Mouse (Mus musculus) erythroblast, adult 5-6 weeks (primary cell): ENCODE measurements around the gene B230118H07Rik. TPM values are rescaled to one million over a fixed set of nuclear protein-coding genes. Genes with fewer than 3 reads are reported as not detected.

Experiments
- ATAC-seq: replicated peaks from 2 replicates; pipeline ENCODE4 v1.8.0; 2016; ENCODE audit warnings: moderate number of reproducible peaks, mild to moderate bottlenecking, moderate TSS enrichment, inconsistent platforms; ENCODE audit not compliant: poor library complexity, low FRiP score, severe bottlenecking
- total RNA-seq, 2 experiments: library from RNA; stranded (forward) in 1 of 2; stranded (reverse) in 1 of 2; fragments of 150-400 nt in 1 of 2; fragments of 200-764, 138-1000 nt in 1 of 2; gene quantifications; 2 replicates each; pipeline versions ENCODE4 v1.2.3 to v1.2.4; 2015 to 2017; ENCODE audit warnings: low replicate concordance in 2 of 2

Gene B230118H07Rik
- total RNA-seq, 2 experiments from 2014 or later = 16.9 to 19.0 TPM

DNA sequence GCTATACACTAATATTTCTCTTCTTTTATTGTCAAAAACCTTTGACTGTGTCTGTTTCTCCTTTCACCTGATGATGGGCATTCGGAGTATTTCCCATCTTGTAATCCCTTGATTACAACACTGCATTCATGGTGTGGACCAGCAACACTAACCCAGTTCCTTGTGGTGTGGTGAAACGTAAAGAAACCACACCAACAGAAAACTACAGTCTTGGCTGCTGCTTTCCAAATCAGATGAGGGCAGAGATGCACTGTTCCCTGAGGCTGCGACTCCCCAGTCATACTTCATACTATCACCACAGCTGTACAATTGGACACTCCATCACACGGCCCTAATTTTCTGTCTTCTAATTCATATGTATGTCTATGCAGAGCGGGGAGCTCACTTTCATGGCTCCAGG, 54.7 kb downstream of the B230118H07Rik start:
- ATAC-seq = no peak

DNA sequence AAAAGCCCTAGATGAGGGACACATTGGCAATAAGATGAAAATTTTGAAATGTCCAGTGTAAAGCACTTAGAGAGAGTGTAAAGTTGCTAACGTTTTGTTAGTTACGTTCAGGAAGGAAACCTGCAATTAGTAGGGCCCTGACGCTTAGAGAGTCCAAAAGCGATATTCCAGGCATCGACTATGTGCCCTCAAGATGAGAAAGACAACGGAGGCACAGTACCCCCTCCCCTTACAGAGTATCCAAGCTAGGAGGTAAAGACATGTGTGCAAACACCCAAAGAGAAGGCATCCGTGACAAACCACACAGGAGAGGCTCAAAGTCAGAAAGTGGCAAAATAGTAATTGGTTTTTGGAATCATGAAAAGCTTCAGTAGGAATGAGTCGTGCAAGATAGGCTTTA, 56.4 kb downstream of the B230118H07Rik start:
- ATAC-seq = no peak

DNA sequence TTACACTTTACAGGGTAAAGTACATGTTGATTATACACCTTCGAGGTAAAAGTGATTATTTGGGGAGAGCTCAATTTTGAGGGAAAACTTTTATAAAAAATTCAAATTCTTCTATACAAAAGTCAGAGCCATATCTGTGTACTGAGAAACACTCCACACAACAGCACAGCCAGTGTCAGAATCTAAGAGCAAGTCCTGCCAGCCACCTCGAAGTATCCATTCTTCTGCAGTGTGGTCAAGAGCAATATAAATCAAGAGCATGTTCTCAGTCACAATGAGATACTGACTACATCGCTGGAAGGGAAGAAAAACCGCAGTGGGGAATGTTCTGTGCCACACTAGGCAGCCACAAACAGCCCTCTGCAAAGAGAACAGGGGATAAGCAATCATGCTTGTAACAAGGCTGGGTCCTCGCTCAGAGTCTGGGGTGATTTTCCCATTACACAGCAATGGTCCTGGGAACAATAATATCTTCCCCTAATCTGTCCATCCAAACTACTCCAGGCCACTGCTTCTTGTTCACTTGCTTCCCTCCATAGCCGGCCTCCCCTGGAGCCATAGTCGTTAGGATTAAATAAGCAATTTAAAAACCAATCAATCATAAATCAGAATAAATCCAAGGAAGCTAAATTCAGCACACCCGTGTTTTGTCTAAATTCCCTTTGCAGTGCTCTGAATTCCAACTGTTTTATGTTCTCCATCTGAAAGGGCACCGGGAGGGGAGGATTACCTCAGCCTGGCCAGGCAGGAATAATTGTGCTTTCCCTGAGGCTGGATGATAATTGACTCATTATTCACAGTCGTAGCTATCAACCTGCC, 57.1 kb downstream of the B230118H07Rik start:
- no peak for ATAC-seq

DNA sequence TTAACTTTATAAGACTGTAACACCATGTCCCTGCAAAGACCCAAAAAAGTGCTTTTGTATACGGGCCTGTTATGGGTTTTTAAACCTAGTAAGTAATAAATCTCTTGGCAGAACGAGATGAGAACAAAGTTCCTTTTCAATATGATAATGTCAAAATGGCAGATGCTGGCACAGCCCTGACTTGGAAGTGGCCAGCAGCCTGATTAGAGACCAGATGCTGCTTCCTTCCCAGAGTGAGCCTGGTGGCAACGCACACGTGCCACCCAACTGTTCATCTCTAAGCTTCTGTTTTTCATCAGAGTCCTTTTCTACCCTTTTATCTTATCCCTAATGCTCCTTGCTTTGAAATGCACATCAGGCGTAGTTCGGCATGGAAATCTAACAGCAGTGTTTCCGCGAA, 58.0 kb downstream of the B230118H07Rik start:
- no peak for ATAC-seq

DNA sequence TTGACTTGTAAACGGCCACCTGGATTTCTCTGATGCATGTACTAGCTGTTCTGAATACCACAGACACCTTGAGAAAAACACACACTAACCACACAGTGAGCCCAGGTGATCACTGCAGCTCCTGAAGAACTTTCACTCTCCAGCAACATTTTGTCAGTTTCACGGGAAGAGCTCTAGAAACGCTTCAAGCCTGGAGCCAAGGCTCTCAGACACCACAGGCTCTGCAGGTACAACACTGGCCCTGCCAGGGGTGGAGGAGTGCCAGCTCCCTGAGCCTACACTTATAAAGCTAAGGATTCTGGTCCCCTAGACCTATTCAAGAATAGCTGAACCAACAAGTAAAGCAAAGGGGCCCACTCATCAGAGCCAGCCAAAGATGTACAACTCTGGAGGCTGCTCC, 67.9 kb downstream of the B230118H07Rik start:
- ATAC-seq = no peak

DNA sequence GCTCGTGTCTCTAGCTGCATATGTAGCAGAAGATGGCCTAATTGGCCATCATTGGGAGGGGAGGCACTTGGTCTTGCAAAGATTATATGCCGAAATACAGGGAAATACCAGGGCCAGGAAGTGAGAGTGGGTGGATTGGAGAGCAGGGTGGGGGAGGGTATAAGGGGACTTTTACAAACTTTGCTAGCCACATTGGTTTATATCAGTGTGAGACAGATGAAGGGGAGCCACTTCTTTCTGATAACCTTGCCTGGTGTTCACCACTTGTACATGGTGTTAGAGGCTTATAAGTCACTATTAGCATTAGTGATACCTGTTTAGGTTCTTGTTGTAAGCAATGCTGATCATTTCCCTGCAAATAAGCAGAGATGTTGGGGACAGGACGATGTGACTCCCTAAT, 68.4 kb downstream of the B230118H07Rik start:
- ATAC-seq = no peak

DNA sequence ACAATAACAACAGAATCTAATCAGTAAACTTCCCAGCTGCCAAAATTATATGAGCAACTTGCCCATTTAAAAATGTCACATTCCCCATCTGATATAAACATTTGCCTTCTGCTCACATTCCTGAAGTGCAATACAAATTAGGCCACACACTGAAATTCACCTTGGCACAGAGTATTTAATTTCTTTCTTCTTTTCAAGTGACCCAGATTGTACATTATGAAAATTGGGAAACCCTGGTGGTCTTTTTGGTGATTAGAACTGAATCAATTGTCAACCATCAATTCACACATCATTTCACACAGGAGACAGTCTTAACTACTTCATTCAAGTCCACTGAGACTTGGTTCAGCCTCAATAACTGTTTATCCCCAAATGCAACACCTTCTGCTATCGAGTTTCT, 68.9 kb downstream of the B230118H07Rik start:
- no peak for ATAC-seq

DNA sequence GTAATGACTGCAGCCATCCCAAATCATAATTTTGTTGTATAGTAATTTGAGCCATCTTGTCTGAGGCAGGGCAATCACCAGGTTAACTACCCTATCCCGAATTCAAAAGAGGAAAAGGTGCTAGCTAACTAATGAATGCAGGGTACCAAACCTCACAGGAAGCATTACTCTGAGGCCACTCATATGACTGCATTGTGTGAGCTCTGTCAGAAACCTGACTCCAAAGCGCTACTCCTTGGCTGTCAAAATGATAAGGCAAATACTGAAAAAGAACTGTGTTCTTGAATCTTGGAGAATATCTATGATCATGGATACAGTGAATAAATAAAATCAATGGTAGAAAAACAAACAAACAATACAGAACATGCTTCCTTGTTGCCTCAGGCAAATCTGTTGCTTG, 69.3 kb downstream of the B230118H07Rik start:
- no peak for ATAC-seq

DNA sequence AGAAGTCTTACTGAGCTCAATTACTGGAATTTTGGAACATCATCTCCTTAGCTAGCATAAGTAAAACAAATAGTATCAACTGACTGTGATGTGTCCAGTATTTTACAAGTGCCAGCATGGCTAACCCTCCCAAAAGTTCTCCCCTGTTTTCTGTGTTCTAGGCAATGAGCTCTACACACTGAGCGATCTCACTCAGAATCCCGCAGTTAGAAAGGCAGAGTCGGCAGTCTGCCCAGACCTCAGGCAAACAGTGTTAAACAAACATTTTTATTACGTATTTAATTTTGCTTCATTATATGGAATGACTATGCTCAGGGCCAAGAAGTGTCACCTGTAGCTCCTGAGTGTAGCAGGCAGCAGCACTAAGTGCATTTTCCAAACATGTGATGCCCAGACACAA, 72.1 kb downstream of the B230118H07Rik start:
- no peak for ATAC-seq

DNA sequence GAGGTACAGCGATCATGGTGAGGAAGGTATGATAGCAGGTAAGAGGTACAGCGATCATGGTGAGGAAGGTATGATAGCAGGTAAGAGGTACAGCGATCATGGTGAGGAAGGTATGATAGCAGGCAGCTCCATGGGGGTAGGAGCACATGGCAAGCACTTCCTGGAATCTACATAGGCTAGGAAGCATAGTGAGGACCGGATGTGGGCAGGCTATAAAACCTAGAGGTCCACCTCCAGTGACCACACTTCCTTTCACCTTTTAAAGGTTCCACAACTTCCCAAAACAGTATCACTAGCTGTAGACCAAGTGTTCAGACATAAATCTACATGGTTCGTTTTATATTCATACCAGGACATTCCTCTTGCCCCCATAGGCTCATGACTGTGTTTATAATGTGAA, 80.1 kb downstream of the B230118H07Rik start:
- ATAC-seq = no peak

DNA sequence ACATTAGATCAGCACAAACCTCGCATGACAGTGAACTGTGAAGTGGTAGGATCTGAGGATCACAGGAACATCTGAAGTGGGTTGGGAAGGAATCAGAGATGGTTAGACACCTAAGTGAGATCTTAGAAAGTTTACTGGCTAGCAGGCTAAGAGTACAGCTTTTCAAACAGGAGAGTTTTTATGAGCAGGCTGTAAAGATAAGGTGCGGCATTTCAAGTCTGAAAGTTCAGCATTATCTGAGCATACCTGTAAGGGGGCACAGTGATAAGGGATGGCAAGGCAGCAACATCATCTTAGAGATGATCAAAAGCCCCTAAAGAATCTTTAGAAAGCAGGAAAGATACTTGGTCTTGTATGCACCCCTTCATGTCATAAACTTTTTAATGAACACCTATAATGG, 81.8 kb downstream of the B230118H07Rik start:
- no peak for ATAC-seq

DNA sequence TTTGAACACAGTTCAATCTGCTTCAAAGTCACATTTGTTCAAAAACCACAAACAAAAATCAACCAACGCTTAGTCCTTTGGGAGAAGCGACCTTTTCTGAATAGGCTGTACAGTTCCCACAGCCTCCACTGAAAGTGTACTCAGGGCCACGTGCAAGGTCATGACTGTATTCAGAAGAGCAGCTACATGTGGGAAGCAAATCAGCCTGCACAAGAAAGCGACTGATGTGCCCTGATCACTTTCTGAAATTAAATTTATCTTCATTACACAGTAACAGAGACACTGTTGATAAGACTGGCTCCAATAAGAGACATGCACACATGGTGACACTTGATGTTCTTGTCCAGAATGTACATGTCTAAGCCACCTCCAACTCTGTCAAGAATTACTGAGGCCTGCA, 85.6 kb downstream of the B230118H07Rik start:
- ATAC-seq = no peak

DNA sequence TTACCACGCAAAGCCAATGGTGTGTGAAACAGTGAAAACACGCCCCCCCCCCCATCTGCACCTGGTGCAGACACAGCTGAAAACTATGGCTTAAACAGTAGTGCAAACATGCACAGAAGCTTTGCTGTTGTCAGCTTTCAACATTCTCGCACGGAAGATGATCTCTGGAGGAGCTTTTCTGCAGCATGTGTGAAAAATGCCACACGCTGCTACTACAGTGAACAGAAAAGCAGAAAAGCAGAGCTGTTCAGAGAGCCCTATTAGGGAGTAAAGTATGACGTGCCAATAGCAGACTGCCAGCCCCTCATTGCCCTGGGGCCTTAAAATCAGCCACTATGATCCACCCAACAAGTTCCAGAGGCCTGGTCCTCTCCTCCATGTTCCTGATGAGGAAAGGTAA, 86.1 kb downstream of the B230118H07Rik start:
- ATAC-seq = no peak

DNA sequence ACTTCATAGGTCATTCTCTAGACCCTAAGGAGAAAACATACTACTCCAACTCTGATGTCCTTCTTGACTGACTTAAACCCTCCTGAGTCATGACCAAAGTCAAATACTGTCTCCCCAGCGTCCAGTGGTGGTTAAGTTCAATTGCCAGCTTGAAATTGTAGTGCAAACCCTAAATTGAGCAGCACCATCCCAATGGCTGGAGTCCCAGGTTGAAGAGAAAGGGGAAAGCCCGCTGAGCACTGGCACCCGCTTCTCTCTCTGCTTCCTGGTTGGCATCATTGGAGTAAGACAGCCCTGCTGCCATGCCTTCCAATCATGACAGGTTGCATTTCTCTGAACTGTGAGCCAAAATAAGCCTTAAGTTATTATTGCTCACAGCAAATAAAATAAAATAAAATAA, 89.9 kb downstream of the B230118H07Rik start:
- no peak for ATAC-seq

DNA sequence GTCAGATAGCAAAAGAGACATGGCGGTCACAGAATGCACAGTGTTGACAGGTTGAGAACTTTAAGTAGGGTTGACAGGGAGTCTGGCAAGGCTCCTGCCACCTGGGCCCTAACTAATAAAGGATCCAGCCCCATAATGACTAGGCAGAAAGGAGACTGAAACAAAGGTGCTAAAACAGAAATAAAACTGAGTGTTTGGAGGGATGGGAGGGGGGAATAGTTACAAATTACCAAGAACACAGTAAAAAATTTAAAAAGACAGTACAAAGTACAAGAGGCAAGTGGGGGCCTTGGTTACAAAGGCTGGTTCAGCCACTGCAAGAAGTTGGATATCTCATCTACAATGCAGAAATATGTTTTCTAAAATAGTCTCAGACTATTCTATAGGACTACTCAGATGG, 93.4 kb downstream of the B230118H07Rik start:
- no peak for ATAC-seq

DNA sequence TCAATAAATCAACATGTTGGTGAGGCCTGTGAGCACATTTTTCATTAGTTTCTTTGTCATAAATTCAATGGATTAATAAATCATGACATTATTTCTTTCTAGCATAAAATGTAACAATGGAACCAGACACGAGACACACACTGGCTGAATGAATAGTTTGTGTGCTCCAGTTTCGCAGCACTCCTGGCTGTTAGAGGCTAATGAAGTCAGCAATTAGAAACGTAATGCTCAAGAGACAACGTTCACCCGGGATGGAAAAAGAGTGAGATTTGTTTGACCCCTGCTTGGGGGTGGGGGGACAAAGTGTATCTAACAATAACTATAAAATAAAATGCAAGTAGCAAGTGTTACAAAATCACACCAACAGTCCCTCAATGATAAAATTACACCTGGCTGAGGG, 95.5 kb downstream of the B230118H07Rik start:
- ATAC-seq = no peak

DNA sequence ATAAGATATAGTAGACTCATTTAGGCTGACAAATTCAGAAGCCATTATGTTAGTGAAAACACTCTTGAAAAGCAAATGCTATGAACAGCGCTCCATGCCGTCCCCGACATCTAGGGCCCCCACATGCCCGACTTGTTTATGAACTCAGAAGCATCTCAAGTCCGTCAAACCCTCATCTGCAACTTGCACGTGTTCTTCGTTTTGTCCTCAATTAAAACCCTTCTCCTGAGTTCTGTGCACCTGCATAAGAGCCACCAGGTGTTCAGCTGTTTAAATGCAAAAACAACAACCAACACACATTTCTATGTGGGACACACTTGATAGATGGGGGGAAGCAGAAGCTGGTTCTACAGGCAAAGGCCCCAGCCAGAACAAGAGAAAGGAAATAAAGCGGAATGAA, 97.0 kb downstream of the B230118H07Rik start:
- no peak for ATAC-seq

DNA sequence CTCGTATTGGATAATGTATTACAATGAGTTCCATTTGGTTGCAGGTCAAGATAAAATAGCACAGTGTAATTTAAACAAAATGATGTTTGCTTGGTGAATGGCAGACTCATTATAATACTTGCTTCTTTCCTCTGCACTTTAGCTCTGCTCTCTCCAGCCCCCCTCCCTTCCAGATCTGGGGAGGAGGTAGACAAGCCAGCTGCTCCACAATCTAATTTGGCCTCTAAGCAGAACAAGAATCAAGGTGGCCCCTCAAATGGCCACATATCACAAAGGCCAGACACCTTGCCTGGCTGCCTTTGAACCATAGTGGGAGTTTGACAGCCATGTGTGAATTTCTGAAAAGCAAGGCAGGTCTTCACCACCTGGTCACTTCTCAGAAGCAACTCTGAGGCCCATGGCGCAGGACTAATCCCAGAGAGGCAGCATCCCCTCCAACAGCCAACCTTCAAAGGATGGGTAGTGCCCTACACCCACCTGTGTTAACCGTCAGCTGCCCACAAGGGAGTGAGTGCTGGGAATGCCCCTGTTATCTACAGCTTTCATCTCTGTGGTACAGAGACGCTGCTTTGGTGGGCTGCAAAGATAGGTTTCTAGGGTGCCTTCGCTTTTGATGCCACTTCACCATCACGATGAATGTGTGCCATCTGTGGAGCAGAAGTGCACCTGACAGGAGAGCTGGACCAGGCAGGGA, 98.2 kb downstream of the B230118H07Rik start:
- no peak for ATAC-seq

DNA sequence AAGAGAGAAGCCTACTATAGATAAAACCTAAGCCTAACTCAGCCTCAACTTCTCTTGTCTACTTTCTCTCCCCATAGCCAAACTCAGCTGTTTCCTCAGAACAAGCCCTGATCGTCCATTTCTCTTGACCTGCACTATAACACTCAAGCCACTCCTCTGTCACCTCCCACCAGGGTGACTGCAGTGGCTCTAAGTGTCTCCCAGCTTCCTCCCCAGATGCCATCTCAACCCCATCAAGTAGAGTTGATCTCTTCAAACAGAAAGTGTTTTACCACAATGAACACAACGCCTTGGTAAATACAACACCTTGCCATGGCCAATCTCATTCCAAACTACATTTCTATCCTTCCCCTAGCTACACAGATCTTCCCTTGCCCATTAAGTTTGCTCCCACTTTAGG, 99.2 kb downstream of the B230118H07Rik start:
- no peak for ATAC-seq

DNA sequence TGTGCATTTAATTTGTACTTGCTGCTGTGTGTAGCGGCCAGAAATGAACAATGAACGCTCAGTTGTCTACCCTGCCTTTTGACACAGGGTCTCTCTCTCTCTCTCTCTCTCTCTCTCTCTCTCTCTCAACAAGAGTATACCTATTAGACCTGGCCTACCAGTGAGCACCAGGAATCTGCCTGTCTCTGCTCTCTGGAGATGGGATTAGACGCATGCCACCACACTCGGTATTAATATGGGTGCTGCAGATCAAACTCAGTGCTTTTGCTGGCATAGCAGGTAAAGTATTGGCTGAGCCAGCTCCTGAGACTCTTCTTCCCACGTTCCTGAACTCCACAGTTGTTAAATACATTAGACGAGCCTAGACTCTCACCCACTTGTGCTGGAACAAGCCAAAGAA, 100.5 kb downstream of the B230118H07Rik start:
- ATAC-seq = no peak

DNA sequence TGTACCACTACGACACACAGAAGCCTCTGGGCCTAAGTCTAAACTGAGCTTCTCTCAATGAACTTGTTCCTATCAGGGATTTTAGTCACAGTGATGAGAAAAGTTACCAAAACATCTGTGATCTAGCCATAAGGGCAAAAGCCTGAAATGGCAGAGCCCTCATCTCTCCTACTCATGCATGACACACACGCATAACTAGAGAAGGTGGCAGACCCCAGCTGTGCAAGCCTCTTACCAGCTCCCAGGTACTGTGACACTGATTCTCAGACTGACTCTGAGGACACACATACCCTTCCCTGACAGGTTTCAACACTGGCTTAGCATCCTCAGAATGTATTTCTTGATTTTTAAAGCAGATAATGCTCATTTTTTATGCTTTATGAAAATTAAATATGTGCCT, 103.7 kb downstream of the B230118H07Rik start:
- no peak for ATAC-seq
